Mouse (Mus musculus) adrenal gland (tissue): Measurements from ENCODE around the gene Eml2.

Source experiments
- intact Hi-C: fragments of 180-260 bp; cut with DNase I; formaldehyde crosslinking; loops from one replicate; pipeline ENCODE4 v1.15.1; 2025

Gene Eml2

DNA sequence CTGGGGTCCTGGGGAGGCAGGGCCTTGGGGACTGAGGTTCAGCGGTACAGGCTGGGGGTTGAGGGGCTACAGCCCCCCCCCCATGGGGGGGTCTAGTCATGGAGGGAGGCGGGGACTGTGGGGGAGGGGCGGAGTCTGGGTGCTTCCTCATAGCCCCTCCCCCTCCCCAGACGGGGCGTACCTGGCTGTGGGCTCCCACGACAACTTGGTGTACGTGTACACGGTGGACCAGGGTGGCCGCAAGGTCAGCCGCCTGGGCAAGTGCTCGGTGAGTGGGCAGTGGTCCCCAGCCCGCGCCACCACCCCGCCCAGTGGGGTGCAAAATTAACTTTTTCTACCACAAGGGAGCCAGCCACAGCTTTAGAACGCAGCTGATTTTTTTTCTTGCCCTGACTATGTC lies 25.4 kb downstream of the Eml2 start:
- intact Hi-C loops: no loop called here

DNA sequence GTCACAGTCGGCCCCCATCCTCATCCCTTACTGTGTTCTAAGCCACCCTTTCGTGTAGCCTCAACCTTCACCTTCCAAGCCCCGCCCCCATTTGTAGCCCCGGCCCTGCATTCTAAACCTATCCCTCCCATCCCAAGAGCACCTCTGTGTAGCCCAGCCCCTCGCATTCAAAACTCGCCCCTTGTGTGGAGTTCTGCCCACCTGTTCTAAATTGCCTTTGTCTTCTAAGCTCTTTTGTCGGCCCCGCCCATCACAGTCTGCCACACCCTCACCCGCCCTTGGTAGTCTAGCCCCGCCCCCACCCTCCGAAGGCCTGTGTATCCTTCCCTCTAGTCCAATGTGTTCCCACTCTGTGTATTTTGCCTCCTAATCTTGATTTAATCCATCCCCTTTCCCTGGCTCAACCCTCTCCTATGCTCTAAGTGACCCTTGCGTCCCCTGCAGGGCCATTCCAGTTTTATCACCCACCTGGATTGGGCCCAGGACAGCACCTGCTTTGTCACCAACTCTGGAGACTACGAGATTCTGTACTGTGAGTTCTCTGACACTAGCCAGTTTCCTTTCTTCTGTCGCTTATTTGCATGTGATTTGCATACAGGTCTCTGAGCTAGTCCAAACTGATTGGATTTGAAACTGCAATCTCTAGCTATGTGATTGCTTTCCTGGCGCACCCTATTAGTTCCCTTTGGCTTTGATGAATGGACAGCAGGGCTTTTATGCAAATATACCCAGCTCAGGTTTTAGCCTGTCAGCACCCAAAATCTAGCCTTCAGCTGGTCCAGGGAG lies 26.0 kb downstream of the Eml2 start:
- intact Hi-C loops: no loop called here

GRCm38 (mm10) chr7:19208201-19208910 lies 32.1 kb downstream of the Eml2 start:
- intact Hi-C loops: no loop called here

- intact Hi-C loops: no loop called here
Measured at GRCm38 (mm10) chr7:19208944-19209472, 32.8 kb downstream of the Eml2 start.

DNA sequence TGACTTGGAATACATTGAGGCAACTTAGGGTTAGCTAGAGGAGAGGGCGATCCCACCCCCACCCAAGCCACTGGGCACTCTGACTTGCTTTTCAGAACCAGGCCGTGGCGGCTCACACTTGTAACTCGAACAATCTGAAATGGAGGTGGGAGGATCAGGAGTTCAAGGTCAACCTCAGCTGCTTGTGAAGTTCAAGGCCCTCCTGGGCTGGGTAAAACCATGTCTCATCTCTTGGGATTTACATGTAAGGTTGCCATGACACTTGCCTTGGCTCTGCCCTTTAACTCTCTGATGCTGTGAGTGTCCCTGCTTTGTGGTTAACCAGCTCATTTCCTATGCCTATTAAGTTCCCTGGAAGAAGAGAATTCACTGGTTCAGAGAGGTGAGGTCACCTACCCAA lies 33.3 kb downstream of the Eml2 start:
- intact Hi-C loops: no loop called here

GRCm38 (mm10) chr7:19210010-19210409 lies 33.8 kb downstream of the Eml2 start:
- intact Hi-C loops: loop anchor here (5.0 kb wide), 1 partner anchor 33 kb away; the partner anchor contains the start of gene Eml2

GRCm38 (mm10) chr7:19211041-19211675 lies 34.9 kb downstream of the Eml2 start:
- intact Hi-C loops: loop anchor here (5.0 kb wide), 1 partner anchor 34 kb away; the partner anchor contains the start of gene Eml2

GRCm38 (mm10) chr7:19211996-19212755 lies 36.0 kb downstream of the Eml2 start, which contains the start of gene Gpr4:
Gpr4 (plus strand) TSS chr7:19212538.
- intact Hi-C loops: loop anchor here (5.0 kb wide), 1 partner anchor 35 kb away; the partner anchor contains the start of gene Eml2

- intact Hi-C loops: loop anchor here (5.0 kb wide), 1 partner anchor 36 kb away; the partner anchor contains the start of gene Eml2
Measured at GRCm38 (mm10) chr7:19213385-19213784, 37.2 kb downstream of the Eml2 start.

DNA sequence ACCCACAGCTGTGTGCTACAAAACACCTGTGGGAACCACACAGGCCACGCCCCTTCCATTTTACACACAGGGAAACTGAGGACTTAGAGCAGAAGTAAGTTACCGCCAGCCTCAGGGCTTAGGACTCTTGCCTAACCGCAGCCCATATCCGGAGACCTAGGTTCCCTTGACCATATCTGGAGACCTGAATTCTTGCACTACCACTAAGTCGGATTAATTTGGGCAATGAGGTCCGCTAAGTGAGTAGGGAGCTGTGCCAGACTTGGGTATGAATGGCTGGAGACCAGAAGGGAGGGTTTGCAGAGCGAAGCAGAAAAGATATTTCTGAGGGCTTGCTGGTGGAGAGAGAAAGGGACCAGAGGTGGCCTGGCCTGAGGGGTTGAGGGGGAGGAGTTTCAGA lies 38.1 kb downstream of the Eml2 start:
- intact Hi-C loops: loop anchor here (5.0 kb wide), 1 partner anchor 37 kb away; the partner anchor contains the start of gene Eml2

DNA sequence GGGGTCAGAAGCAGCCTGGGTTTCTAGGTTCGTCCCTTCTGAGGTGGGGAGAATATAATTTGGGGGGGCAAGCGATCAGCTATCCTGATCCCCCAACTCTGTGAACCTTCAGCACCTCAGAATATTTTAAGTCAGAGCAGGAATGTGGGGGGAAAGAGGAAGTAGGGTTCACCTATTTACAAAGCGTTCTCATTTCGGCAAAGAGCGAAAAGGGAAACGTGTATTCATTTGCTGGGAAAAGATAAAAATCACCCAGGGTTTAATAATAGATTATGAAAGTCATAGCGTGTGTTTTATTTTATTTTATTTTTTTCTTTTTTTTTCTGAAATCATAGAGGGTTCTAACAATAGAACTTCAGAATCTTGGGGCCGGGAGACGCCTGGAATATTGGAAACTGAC lies 38.7 kb downstream of the Eml2 start:
- intact Hi-C loops: loop anchor here (5.0 kb wide), 1 partner anchor 38 kb away; the partner anchor contains the start of gene Eml2

DNA sequence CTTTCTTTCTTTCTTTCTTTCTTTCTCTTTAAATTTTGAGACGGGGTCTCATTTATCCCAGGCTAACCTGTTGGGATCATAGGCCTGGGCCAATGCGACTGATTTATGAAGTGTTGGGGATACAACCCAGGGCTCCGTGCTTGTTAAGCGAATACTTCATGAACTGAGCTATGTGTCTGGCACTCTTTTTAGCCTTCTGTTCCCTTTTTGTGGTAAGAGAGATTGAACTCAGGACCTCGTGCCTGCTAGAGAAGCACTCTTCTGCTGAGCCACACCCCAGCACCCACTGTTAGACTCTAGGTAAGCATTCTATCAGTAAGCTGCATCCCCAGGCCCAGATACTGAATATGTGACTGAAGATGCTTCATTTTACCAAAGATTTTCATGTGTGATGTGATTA lies 41.3 kb downstream of the Eml2 start:
- intact Hi-C loops: no loop called here

DNA sequence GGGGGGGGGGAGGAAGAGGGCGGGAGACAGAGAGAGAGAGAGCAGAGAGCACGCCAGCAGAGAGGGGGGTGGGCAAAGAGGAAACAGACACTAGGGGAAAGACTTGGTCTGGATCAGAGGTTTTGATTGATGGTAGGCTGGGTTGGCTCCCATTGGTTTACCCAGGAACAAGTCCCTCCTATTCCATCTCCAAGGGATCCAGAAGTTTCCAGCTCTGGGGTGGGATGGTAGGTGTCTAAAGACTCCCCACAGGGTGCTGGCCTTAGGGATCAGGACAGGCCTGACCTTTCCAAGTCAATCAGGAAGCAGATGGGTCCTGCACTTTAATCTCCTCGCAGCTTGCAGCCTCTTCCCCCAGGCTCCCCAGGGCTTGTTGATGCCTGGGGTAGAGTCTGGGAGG lies 41.7 kb downstream of the Eml2 start:
- intact Hi-C loops: no loop called here

GRCm38 (mm10) chr7:19220061-19220460 lies 43.8 kb downstream of the Eml2 start:
- intact Hi-C loops: no loop called here

DNA sequence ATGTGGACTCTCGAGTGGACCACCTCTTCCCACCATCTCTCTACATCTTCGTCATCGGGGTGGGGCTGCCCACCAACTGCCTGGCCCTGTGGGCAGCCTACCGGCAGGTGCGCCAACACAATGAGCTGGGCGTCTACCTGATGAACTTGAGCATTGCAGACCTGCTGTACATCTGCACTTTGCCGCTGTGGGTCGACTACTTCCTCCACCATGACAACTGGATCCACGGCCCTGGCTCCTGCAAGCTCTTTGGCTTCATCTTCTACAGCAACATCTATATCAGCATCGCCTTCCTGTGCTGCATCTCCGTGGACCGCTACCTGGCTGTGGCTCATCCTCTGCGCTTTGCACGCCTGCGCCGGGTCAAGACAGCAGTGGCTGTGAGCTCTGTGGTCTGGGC lies 46.0 kb downstream of the Eml2 start:
- intact Hi-C loops: no loop called here

GRCm38 (mm10) chr7:19222875-19223274 lies 46.7 kb downstream of the Eml2 start:
- intact Hi-C loops: no loop called here

- intact Hi-C loops: no loop called here
Measured at GRCm38 (mm10) chr7:19224933-19225332, 48.7 kb downstream of the Eml2 start.

- intact Hi-C loops: no loop called here
Measured at GRCm38 (mm10) chr7:19226817-19227797, 50.9 kb downstream of the Eml2 start.
